Mouse (Mus musculus): ENCODE measurements around the gene Topbp1.

Topbp1 gene

GRCm38 (mm10) chr9:103304927-103305326, at the start of gene Topbp1, which contains the start of gene 1300017J02Rik:
TSS of gene Topbp1 (plus strand) at chr9:103305215.
TSS of gene 1300017J02Rik (minus strand) at chr9:103305082.
- DNase-seq (ENCODE audit: low read depth, low spot score), result peak; percentile 95

- peak; percentile 50 for DNase-seq (ENCODE audit: low read depth, low spot score)
These were observed 39.2 kb upstream of the Topbp1 start for GRCm38 (mm10) chr9:103265778-103266177.

- no peak for DNase-seq (ENCODE audit: low read depth, low spot score)
These were observed 33.9 kb upstream of the Topbp1 start for GRCm38 (mm10) chr9:103271104-103271503.

DNA sequence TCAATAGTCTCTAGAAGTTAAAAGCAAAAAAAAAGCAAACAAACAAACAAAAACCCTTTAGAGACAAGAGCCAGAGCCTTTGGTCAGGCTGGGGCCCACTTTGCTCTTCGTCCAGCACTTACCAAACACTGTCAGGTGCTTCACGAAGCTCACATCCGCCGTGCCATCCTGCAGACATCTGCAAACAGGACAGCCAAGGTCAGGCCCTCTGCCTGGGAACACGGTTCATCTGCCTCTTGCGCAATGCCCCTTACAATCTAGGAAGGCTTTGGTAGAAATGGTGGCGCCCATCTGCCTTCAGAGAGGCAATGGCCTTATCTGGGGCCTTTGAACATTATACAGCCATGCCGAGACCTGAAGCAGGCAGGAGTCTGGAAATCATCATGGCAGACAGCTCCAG, 30.2 kb upstream of the Topbp1 start:
- DNase-seq (ENCODE audit: low read depth, low spot score), result no peak

GRCm38 (mm10) chr9:103275676-103276075, 29.3 kb upstream of the Topbp1 start:
- DNase-seq (ENCODE audit: low read depth, low spot score), result no peak

DNA sequence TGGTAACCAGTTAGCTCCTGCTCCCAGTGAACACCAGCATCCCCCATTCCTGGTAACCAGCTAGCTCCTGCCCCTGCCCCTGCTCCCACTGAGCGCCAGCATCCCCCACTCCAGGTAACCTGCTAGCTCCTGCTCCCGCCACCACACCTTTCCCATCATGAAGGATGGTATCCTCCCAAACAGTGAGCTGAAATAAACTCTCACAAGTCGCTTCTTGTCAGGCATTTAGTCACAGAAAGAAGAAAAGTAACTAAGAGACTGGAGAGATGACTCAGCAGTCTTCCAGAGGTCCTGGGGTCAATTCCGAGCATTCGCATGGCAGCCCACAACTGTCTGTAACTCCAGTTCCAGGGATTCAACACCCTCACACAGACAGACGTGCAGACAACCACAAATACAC, 28.1 kb upstream of the Topbp1 start:
- DNase-seq (ENCODE audit: low read depth, low spot score), result peak; percentile 31

DNA sequence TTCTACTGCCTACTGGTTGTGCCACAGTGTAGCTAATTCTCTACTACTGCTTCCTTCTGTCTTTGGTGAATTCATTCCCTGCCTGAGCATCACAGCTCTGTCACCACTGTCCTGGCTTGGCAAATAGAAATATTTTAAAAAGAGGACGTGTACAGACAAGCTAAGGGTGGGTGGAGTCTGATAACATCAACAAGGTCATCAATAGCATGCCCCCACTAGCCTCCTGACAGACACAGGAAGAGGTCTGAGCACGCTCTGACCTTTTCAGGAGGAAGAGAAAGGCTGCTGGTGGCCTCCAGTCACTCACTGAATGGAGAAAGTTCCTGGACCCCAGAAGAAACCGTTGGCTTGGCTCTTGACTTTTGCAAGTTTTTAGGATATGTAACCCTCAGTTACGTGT, 18.6 kb upstream of the Topbp1 start:
- no peak for DNase-seq (ENCODE audit: low read depth, low spot score)

- no peak for DNase-seq (ENCODE audit: low read depth, low spot score)
These were observed 18.1 kb upstream of the Topbp1 start for GRCm38 (mm10) chr9:103286901-103287422.

GRCm38 (mm10) chr9:103287840-103288488, 17.1 kb upstream of the Topbp1 start:
- no peak for DNase-seq (ENCODE audit: low read depth, low spot score)

- no peak for DNase-seq (ENCODE audit: low read depth, low spot score)
These were observed 16.4 kb upstream of the Topbp1 start for GRCm38 (mm10) chr9:103288489-103289180.

GRCm38 (mm10) chr9:103294507-103294906, 10.5 kb upstream of the Topbp1 start:
- DNase-seq (ENCODE audit: low read depth, low spot score), result no peak

DNA sequence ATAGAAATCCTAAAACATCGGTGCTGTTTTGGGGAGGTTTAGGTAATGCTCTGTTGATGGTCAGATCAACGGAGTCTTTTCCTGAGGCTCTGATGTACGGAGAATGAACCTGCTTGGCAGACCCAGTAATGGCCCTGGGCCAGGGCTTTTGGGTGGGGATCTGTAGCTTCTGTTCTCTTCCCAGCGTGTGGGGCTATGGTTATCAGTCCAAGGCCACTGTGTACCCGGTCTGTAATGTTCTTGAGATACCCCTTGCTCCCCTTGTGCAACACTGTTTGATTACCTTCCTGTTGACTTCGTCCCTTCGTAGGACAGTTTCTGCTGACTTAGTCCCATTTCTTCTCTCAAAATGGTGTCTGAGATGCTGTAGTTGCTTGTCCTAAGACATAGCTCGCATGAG, 3.9 kb upstream of the Topbp1 start:
- DNase-seq (ENCODE audit: low read depth, low spot score), result no peak

DNA sequence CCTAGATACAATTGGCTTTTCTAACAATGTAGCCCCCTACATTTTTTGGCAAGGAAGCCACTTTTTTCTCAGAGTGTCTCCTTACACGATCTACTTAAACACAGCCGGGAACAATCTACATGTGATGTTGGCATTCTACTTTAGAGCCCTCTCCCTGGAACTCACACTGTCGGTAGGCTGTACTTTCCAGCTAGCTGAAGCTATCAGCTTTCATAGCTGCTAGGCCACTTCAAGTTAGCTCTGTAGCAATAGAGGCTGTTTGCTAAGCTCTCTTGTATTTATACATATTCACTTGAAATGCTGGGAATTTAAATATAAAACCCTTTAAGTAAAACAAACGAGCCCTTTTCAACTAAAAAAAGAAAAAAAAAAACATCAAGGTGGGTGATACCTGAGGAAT, 2.8 kb upstream of the Topbp1 start:
- DNase-seq (ENCODE audit: low read depth, low spot score), result no peak

GRCm38 (mm10) chr9:103302666-103303065, 2.3 kb upstream of the Topbp1 start:
- peak; percentile 72 for DNase-seq (ENCODE audit: low read depth, low spot score)

- DNase-seq (ENCODE audit: low read depth, low spot score), result peak; percentile 72
These were observed 472 bp downstream of the Topbp1 start for GRCm38 (mm10) chr9:103305332-103306041.

GRCm38 (mm10) chr9:103309832-103310231, 4.8 kb downstream of the Topbp1 start:
- no peak for DNase-seq (ENCODE audit: low read depth, low spot score)

DNA sequence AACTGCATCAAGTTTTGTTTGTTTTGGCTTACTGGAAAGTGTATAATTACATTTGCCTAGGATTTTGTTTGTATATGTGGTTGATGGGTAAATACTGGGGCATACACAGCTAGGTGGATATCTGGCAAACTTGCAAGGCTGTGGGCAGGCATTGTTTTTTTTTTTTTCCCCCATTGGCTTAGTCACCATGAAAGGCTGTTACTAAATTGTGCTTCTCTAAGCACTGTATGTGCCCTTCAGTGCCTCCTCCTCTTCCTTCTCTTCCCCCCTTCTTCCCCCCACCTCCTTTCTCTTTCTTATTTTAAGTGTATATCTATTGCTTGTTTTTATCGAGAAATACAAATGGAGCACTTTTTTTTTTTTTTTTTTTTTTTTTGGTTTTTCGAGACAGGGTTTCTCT, 19.7 kb downstream of the Topbp1 start:
- no peak for DNase-seq (ENCODE audit: low read depth, low spot score)

DNA sequence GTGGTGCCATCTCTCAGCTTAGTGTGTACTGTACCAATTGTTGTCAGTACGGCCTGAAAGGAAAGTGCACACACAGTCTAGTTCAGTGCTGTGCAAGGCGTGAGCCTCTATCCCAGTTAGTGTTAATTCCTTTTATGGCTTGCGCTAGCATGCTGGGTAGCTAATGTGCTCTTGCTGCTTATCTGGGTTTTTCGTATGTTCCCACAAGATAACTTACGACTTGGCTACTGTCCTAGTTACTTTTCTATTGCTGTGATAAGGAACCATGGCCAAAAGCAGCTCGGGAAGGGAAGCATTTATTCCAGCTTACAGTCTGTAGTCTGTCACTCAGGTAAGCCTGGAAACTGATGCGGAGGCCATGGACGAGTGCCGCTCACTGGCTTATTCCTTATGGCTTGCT, 21.4 kb downstream of the Topbp1 start:
- no peak for DNase-seq (ENCODE audit: low read depth, low spot score)

DNA sequence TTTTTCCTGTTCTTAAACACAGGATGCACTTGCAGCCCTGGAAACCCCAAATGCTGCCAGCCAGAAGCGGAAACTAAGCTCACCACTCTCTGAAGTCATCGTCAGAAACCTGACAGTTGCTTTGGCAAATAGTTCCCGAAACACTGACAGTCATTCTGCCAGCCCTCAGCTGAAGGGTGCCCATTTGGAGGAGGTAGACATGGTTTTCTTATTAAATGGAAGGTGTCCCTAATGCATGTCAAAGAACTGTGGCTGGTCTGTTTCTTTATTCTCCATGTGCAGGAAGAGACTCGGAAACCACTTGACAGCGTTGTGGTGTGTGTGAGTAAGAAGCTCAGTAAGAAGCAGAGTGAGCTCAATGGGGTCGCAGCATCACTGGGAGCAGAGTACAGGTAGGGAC, 27.6 kb downstream of the Topbp1 start:
- DNase-seq (ENCODE audit: low read depth, low spot score), result no peak

DNA sequence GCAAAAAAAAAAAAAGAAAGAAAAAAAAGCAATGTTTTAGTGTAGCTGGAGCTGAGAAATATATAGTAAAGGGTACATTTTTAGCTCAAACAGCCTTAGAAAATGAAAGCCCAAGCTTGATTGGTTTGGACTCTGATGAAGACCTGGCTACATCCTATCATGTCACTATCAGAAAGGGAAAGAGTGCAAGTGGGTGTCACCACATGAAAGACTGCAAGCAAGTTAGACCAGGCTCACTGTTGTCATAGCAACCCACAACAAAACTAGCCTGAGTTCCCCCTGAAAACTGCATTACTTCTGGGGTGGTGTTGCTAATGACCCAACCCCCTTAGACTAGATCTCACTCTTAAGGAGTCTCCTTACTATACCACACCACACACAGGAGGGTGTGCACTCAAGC, 31.9 kb downstream of the Topbp1 start:
- DNase-seq (ENCODE audit: low read depth, low spot score), result no peak

- no peak for DNase-seq (ENCODE audit: low read depth, low spot score)
These were observed 42.0 kb downstream of the Topbp1 start for GRCm38 (mm10) chr9:103347045-103347444.

DNA sequence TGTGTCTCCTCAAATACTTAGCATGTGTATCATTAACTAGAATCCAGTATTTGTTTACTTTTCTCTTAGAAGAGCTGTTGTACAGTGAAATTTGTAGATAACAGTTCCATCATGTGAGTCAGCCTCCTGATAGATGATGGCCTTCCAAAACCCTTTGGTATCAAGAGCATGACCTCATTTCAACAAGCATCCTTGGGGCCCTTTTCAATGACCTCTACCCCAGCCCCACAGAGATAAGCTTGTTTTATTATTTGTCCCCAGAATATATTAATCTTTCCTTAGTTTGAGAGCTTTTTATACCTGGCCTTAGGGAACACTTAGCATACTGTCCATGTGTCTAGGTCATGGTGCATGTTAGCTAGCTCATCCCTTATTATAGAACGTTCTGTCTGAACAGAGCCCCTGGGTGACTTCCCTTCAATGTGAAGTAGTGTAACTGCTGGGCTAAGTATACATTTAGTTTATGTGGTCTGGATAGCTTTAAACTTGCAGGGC, 43.0 kb downstream of the Topbp1 start:
- no peak for DNase-seq (ENCODE audit: low read depth, low spot score)

Measured in R1 (cell line).